Mouse (Mus musculus): ENCODE measurements around the gene Lias.

The Lias gene

GRCm38 (mm10) chr5:65390648-65391644 lies at the start of gene Lias, which contains the start of gene Rpl9:
Gene Lias, plus strand, starts transcription at chr5:65391497.
Gene Rpl9, minus strand, starts transcription at chr5:65391444.
- peak; percentile 94 for DNase-seq (ENCODE audit: extremely low read depth, low read depth)

- no peak for DNase-seq (ENCODE audit: extremely low read depth, low read depth)
These were observed 43.1 kb upstream of the Lias start, which contains the start of gene Klb for GRCm38 (mm10) chr5:65348168-65348567. Gene Klb, plus strand, starts transcription at chr5:65348314.

GRCm38 (mm10) chr5:65350508-65350907 lies 40.8 kb upstream of the Lias start:
- DNase-seq (ENCODE audit: extremely low read depth, low read depth): no peak

- no peak for DNase-seq (ENCODE audit: extremely low read depth, low read depth)
These were observed 37.2 kb upstream of the Lias start for GRCm38 (mm10) chr5:65354097-65354496.

GRCm38 (mm10) chr5:65354985-65355384 lies 36.3 kb upstream of the Lias start:
- DNase-seq (ENCODE audit: extremely low read depth, low read depth): no peak

GRCm38 (mm10) chr5:65356851-65357250 lies 34.4 kb upstream of the Lias start:
- no peak for DNase-seq (ENCODE audit: extremely low read depth, low read depth)

- no peak for DNase-seq (ENCODE audit: extremely low read depth, low read depth)
These were observed 33.5 kb upstream of the Lias start for GRCm38 (mm10) chr5:65357771-65358170.

- no peak for DNase-seq (ENCODE audit: extremely low read depth, low read depth)
These were observed 23.5 kb upstream of the Lias start for GRCm38 (mm10) chr5:65367837-65368236.

- no peak for DNase-seq (ENCODE audit: extremely low read depth, low read depth)
These were observed 19.7 kb upstream of the Lias start for GRCm38 (mm10) chr5:65371551-65371950.

GRCm38 (mm10) chr5:65374746-65375145 lies 16.6 kb upstream of the Lias start:
- no peak for DNase-seq (ENCODE audit: extremely low read depth, low read depth)

GRCm38 (mm10) chr5:65385704-65386103 lies 5.6 kb upstream of the Lias start:
- no peak for DNase-seq (ENCODE audit: extremely low read depth, low read depth)

GRCm38 (mm10) chr5:65387008-65387867 lies 4.1 kb upstream of the Lias start:
- no peak for DNase-seq (ENCODE audit: extremely low read depth, low read depth)

GRCm38 (mm10) chr5:65391753-65392152 lies 456 bp downstream of the Lias start:
- no peak for DNase-seq (ENCODE audit: extremely low read depth, low read depth)

- no peak for DNase-seq (ENCODE audit: extremely low read depth, low read depth)
These were observed 3.1 kb downstream of the Lias start for GRCm38 (mm10) chr5:65394425-65394824.

GRCm38 (mm10) chr5:65401251-65401994 lies 10.1 kb downstream of the Lias start:
- DNase-seq (ENCODE audit: extremely low read depth, low read depth): peak; percentile 62

- no peak for DNase-seq (ENCODE audit: extremely low read depth, low read depth)
These were observed 16.7 kb downstream of the Lias start for GRCm38 (mm10) chr5:65407989-65408388.

GRCm38 (mm10) chr5:65415653-65416458 lies 24.6 kb downstream of the Lias start:
- DNase-seq (ENCODE audit: extremely low read depth, low read depth): peak; percentile 72

- no peak for DNase-seq (ENCODE audit: extremely low read depth, low read depth)
These were observed 27.8 kb downstream of the Lias start for GRCm38 (mm10) chr5:65419136-65419535.

- no peak for DNase-seq (ENCODE audit: extremely low read depth, low read depth)
These were observed 29.5 kb downstream of the Lias start for GRCm38 (mm10) chr5:65420822-65421221.

- DNase-seq (ENCODE audit: extremely low read depth, low read depth): no peak
These were observed 31.5 kb downstream of the Lias start for GRCm38 (mm10) chr5:65422803-65423202.

Data from MEL-GATA-1-ER (cell line).